Mouse (Mus musculus): ENCODE results near the gene Enpp1.

Enpp1 gene

DNA sequence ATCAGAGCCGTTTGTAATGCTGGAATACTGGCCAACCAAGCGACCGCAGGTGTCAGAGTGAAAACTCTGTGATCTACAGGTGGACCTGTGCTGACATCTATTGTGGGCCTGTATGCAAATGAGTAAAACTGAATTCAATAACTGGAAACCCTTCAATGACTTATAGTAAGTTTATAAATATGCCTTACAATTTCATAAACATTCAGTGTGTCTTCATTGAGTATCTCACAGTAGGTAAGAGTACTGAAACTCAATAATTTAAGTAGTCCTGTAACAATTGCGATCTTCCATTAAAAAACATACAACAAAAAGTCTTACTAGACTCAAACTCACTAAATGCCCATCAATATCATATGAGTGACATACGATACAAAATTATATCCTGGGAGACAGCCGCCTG, 1.6 kb downstream of the Enpp1 start:
- no peak for DNase-seq

DNA sequence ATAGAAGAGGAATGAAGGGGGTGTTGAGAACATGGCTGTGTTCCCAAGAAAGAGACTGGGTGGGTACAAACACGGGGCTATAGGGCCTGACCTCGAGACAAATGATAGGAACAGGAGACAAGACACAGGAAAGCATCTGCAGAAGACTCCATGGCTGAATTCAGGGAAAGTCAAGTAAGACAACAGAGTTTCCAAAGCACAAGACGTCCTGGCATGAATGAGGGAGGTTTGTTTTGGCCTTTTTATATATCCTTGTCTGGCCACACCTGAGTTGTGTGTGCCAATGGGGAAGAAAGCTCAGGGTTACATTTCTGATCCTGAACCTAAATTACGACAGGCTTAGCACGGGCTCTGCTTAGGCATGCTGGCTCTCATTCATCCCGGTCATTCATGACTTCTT, 4.2 kb downstream of the Enpp1 start:
- DNase-seq, result no peak

- DNase-seq, result no peak
These were observed 5.4 kb downstream of the Enpp1 start for GRCm38 (mm10) chr10:24706431-24707140.

- no peak for DNase-seq
These were observed 9.3 kb downstream of the Enpp1 start for GRCm38 (mm10) chr10:24702698-24703097.

DNA sequence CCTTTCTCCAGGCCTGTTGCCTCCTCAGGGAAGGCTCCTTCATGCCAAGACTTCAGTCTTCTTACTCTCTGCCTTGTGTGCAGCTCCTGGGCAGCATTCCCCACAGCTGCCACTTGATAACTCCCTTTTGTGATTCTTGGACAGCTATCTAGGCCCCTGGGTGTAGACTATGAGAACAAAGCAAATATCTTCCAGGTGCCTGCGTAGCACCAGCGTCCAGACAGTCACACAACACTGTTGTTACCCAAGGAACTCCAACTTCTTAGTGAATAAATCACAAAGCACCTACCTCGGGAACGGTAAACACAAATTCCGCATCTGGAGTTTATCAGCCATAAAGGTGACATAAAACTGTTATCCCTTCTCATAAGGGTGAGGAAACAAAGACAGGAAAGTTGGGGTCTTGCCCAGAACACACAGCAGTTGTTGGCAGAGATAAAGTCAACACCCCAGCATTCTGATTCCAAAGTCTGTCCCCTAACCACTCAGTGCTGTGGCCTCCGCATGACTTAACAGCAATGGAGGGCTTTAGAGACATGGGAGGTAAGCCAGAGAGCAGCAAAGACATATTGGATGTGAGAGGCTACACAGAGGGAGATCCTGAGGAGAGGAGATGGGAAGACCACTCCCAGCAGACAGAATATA, 13.7 kb downstream of the Enpp1 start:
- DNase-seq, result no peak

- no peak for DNase-seq
These were observed 15.2 kb downstream of the Enpp1 start for GRCm38 (mm10) chr10:24696761-24697160.

GRCm38 (mm10) chr10:24695786-24696185, 16.2 kb downstream of the Enpp1 start:
- no peak for DNase-seq

DNA sequence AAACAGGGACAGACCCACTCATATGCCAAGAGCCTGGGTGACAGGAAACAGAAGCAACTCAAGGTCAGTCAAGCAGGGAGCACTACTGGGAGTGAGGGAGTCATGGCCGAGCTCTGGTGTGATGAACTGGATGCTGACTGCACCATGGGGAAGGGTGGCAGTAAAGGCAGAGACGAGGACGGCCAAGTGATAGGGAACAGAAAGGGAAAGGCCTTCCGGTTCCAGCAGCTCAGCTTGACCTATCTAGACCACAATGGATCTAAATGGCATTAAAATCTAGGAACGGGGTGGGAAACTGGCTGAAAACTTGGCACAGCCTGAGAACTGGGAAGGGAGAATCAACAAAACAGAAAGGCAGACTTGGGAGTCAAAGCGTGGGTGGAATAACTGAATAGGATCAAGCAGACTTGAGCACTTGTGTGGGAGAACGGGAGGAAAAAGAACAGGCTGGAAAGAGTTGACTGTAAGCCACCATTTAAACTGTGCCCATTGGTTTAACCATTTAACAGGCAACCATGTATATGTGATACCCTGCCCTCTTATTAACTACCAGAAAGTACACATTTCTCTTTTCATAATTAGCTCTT, 29.3 kb downstream of the Enpp1 start:
- DNase-seq, result no peak

DNA sequence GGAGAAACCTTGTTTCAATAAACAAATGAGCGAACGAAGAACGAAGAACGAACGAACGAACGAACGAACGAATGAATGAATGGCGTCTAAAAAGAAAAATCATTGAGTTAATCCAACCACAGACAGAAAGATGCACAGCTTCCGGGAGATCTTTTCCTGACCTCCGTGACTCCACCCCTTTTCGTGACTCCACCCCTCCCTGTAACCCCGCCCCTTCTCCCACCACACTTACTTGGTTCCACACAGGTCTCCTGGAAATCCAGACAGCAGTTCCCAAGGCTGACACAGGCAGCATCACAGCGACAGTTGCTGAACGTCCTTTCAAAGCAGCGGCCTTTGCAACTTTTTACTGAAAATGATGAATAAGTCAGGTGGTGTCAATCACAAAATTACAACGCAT, 34.3 kb downstream of the Enpp1 start:
- DNase-seq, result no peak

GRCm38 (mm10) chr10:24674261-24674660, 37.7 kb downstream of the Enpp1 start:
- DNase-seq, result no peak

GRCm38 (mm10) chr10:24672948-24673347, 39.0 kb downstream of the Enpp1 start:
- DNase-seq, result no peak

- DNase-seq, result no peak
These were observed 41.4 kb downstream of the Enpp1 start for GRCm38 (mm10) chr10:24670548-24670947.

DNA sequence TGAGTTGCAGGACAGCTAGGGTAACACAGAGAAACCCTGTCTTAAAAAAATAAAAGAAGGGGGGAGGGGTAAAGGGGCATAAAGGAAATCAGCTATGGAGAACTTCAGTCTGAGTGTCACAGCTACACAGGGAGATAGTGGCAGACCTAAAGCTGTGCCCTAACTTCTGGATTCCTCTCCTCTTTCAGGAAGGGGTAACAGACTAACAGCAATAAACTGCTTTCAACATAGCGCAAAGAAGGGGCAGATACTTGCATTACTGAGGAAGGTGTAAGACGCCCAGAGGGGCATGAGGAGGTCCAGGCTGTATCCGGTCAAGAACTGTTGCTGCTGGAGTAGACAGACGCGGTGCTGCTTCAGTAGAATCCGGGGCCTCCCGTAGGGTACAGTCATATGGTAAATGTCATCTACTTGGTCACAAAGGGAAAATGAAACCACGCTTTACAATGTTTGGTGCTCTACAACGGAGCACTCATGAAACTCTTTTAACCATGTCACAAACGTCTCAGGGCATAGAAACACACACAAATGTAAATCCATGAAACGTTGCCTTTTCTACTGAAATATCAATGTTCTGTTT, 60.9 kb downstream of the Enpp1 start:
- no peak for DNase-seq

DNA sequence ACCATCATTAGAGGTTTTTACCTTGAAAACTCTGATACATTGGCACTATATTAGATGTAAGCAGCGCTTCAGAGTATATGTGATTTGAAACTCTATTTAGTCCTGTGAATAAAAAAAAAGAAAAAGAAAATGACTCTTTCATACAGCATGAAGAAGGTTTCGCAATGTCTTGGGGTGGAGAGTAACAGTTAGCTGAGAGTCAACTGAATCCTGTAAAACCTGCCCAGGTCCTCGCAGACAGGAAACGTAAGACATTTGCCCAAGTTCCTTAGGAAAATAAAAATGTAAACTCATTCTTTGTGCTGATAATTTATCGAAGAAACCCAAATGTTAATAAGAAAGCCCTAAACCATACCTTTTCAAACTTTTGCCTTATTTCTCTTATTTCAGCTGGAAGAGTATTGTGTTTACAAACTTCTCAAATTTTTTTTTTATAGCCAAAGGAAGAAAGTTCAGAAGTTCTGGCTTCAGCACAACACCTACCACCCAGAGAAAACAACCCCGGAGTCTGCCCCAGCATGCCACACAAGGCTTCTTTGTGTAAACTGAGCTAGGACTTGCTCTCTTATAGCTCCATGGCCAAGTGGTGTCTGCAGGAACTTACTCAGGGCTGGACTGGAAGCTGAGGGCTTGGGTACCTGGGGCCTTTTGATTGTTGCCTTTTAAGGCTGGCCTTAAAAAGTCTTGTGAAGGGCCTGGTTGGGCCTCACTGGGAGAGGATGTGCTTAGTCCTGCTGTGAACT, 63.8 kb downstream of the Enpp1 start:
- no peak for DNase-seq

GRCm38 (mm10) chr10:24645169-24645568, 66.8 kb downstream of the Enpp1 start:
- DNase-seq, result no peak

DNA sequence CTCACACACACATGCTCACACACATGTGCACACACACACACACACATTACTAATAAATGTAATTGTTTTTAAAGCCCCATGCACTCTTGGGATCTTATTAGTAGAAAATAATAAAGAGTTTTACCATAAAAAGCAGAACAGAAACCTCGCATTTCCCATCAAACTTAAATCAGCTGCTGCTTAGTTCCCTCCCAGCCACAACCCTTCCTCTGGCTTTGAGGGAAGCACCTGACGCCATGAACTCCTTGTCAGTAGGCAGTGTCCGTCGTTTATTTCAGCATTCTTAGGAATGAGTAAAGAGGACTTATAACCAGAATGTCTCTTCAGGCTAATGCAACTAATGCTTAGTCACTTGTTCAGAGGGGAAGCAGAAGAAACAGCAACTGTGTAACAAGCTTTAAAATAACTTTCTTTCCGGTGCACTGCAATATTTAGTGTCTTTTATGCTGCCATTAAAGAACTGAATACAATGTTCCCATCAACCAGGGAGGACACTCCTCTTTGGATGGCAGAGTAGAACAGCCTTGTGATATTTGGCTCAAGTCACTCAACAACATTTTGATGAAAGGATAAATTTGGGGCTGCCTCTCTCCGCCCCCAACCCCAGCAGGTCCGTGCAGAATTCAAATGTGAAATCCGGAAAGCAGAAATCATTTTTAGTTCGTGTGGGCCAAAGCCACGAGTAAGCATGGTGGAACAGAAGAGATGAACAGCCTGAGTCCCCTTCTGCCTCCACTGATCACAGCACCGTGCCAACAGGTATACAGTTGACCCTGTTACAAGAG, 69.0 kb downstream of the Enpp1 start:
- DNase-seq, result no peak

DNA sequence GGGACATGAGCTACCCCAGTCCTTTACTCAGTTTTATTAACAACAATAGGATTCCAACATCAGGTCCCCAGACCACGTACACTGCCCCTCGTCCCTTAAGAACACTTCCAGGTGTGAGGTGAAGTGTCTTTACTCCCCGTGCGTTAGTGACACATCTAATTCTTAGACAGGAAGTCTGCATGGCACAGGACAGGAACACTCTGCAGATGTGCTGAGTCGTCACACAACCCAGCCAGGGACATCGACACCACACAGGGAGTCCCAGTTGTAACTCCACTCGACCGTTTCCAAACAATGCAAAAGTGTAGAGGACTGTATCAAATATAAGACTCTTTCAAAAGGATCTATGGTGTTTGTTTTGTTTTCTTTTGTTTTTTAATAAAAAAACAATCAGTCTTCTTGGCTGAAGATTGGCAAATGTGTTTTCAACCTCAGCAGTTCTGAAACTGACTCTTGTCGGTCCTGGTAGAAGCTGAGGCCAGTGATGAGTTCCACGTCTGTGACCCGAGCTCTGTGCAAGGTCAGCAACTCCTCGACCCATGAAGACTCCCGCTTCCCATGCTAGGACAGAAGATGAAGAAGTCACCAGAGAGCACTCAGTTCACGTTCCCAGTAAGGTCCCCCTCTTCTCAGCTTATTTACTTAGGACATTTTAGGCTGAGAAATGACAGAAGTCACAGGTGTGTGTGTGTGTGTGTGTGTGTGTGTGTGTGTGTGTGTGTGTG, 70.4 kb downstream of the Enpp1 start:
- DNase-seq, result no peak

- DNase-seq, result no peak
These were observed 71.6 kb downstream of the Enpp1 start for GRCm38 (mm10) chr10:24640186-24640875.

DNA sequence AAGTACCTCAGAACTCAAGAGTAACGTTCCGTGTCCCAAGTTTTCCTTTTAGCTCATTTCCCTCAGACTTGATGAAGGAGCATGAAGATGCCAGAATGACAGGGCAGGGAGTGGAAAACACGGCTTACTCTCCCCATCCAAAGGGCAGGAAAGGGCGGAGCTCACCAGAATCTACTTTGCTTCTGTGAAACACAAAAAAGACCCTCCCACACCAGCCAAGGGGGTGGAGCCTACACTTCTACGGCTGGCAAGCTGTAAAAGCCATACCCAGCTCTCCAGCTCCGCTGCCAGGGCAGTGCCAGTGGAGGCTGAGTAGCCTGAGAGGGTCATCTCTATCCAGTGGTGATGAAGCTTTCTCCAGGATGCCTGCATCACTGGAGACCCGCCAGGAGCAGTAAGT, 72.4 kb downstream of the Enpp1 start:
- no peak for DNase-seq

- no peak for DNase-seq
These were observed 73.5 kb downstream of the Enpp1 start for GRCm38 (mm10) chr10:24638306-24639070.

All from cerebellum, postnatal 36 days (tissue).